Mouse (Mus musculus) ES-Bruce4 (cell line): ENCODE data around the gene Orai3. TPM values are rescaled to one million over a fixed set of nuclear protein-coding genes. Genes with fewer than 3 reads are reported as not detected.

ENCODE experiments used
- H3K27ac ChIP-seq: 2 replicates; pipeline ENCODE4 v1.5.1; 2012; ENCODE audit warnings: low read length, inconsistent platforms; ENCODE audit not compliant: insufficient read depth
- H3K27me3 ChIP-seq: 2 replicates; pipeline ENCODE4 v1.6.1; 2012; ENCODE audit warnings: mild to moderate bottlenecking, low read length, inconsistent platforms; ENCODE audit not compliant: control insufficient read depth, poor library complexity, insufficient read depth, severe bottlenecking
- H3K36me3 ChIP-seq: 2 replicates; pipeline ENCODE4 v1.6.1; 2012; ENCODE audit warnings: inconsistent platforms, mild to moderate bottlenecking, low read length, moderate library complexity; ENCODE audit not compliant: control insufficient read depth, poor library complexity, insufficient read depth, severe bottlenecking
- H3K4me1 ChIP-seq: one replicate; pipeline ENCODE4 v1.8.1; 2011; ENCODE audit warnings: low read length; ENCODE audit not compliant: control insufficient read depth, insufficient read depth
- H3K4me3 ChIP-seq: 2 replicates; pipeline ENCODE4 v1.5.1; 2011; ENCODE audit warnings: low read depth, mild to moderate bottlenecking, low read length
- H3K9ac ChIP-seq: 2 replicates; pipeline ENCODE4 v1.6.1; 2012; ENCODE audit warnings: low read depth, mild to moderate bottlenecking, inconsistent platforms; ENCODE audit not compliant: poor library complexity, severe bottlenecking
- H3K9me3 ChIP-seq: replicated peaks from 2 replicates; pipeline ENCODE4 v1.6.1; 2012; ENCODE audit warnings: mild to moderate bottlenecking, low read length, inconsistent platforms; ENCODE audit not compliant: control insufficient read depth, poor library complexity, insufficient read depth, severe bottlenecking
- CTCF ChIP-seq: IDR thresholded peaks from one replicate; pipeline ENCODE4 v1.8.1; 2011; ENCODE audit warnings: low read depth, low read length
- EP300 ChIP-seq: IDR thresholded peaks from 2 replicates; pipeline ENCODE4 v1.6.1; 2011; ENCODE audit warnings: low read depth, low read length; ENCODE audit not compliant: insufficient read depth
- POLR2A ChIP-seq: IDR thresholded peaks from one replicate; pipeline ENCODE4 v1.8.1; 2011; ENCODE audit warnings: low read length; ENCODE audit not compliant: insufficient read depth
- polyA plus RNA-seq: library from polyadenylated mRNA; stranded (reverse); fragments of >200 nt; gene quantifications from 2 replicates; pipeline ENCODE4 v1.2.4, GENCODE M21; 2011; ENCODE audit warnings: low read depth; ENCODE audit not compliant: missing spikeins, insufficient read depth, insufficient read length

Orai3 gene
- polyA plus RNA-seq, 1 experiment, result 20.2 TPM

DNA sequence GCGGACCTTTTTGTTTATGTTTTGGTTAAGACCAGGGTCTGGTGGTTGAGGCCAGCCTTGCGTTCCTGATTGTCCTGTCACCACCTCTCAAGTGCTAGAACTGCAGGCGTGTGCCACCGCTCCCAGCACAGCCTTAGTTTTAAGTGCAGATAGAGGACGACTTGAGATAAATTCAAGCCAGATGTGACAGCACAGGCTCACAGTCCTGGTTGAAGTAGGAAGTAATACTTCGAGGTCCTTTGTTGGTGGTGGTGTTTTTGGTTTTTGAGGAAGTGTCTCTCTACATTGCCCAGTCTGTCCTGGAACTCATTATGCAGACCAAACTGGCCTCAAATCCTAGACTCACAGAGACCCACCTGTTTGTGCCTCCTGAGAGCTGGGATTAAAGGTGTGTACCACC, 9.9 kb upstream of the Orai3 start:
- Histone ChIP-seq H3K9me3 (no peaks in the 10 kb centered on the region), H3K9ac (no peak overlapping the region), H3K27ac (no peak overlapping the region), H3K27me3 (no peaks in the 10 kb centered on the region), H3K4me3 (no peak overlapping the region), H3K36me3 (peaks cover 24% of the 10 kb centered on the region), H3K4me1 (no peaks in the 10 kb centered on the region)
- TF ChIP-seq POLR2A (no peak), CTCF (no peak), EP300 (no peak)

- Histone ChIP-seq H3K36me3 (peaks cover 27% of the 10 kb centered on the region), H3K9me3 (no peaks in the 10 kb centered on the region), H3K4me1 (no peaks in the 10 kb centered on the region), H3K27me3 (no peaks in the 10 kb centered on the region), H3K4me3 (no peak overlapping the region), H3K9ac (no peak overlapping the region), H3K27ac (no peak overlapping the region)
- TF ChIP-seq CTCF (no peak), POLR2A (no peak), EP300 (no peak)
Observed at GRCm38 (mm10) chr7:127760478-127760877, 9.1 kb upstream of the Orai3 start.

- TF ChIP-seq EP300, result no peak
- peak; percentile 95 for TF ChIP-seq CTCF
- Histone ChIP-seq H3K9ac (no peak overlapping the region), H3K9me3 (no peaks in the 10 kb centered on the region), H3K27ac (no peak overlapping the region), H3K4me1 (no peaks in the 10 kb centered on the region), H3K4me3 (no peak overlapping the region), H3K27me3 (no peaks in the 10 kb centered on the region), H3K36me3 (peaks cover 26% of the 10 kb centered on the region)
Observed at GRCm38 (mm10) chr7:127761026-127761425, 8.6 kb upstream of the Orai3 start.

- no peaks in the 10 kb centered on the region for H3K27me3 ChIP-seq
- peaks cover 21% of the 10 kb centered on the region for H3K36me3 ChIP-seq
- H3K4me1 ChIP-seq, result no peaks in the 10 kb centered on the region
- no peak overlapping the region for H3K27ac ChIP-seq
- H3K9me3 ChIP-seq, result no peaks in the 10 kb centered on the region
- H3K4me3 ChIP-seq, result no peak overlapping the region
- TF ChIP-seq EP300 (no peak), CTCF (no peak), POLR2A (no peak)
- no peak overlapping the region for H3K9ac ChIP-seq
Observed at GRCm38 (mm10) chr7:127763642-127764041, 6.0 kb upstream of the Orai3 start.

DNA sequence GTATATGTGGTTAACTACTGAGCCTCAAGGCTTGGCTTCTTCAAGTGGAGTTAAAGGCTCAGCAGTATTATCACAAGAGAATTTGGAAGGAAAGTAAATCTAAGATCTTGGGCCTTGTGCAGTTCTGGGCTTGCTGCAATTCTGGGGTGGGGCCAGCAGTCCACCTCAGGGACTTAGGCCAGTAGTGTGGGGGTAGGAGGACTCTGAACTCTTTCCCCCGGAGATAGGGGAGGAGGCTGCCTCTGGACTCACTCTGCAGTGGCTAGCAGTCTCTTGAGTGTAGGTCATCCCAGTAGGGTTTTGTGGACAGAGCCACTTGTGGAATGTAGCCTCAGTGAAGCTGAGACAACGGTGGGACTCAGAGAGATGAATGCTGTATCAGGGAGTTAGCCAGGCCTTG, 3.9 kb upstream of the Orai3 start:
- Histone ChIP-seq H3K4me3 (no peak overlapping the region), H3K9me3 (no peaks in the 10 kb centered on the region), H3K27me3 (no peaks in the 10 kb centered on the region), H3K9ac (no peak overlapping the region), H3K4me1 (no peaks in the 10 kb centered on the region), H3K27ac (no peak overlapping the region), H3K36me3 (peaks cover 17% of the 10 kb centered on the region)
- TF ChIP-seq CTCF (no peak), EP300 (no peak), POLR2A (no peak)

DNA sequence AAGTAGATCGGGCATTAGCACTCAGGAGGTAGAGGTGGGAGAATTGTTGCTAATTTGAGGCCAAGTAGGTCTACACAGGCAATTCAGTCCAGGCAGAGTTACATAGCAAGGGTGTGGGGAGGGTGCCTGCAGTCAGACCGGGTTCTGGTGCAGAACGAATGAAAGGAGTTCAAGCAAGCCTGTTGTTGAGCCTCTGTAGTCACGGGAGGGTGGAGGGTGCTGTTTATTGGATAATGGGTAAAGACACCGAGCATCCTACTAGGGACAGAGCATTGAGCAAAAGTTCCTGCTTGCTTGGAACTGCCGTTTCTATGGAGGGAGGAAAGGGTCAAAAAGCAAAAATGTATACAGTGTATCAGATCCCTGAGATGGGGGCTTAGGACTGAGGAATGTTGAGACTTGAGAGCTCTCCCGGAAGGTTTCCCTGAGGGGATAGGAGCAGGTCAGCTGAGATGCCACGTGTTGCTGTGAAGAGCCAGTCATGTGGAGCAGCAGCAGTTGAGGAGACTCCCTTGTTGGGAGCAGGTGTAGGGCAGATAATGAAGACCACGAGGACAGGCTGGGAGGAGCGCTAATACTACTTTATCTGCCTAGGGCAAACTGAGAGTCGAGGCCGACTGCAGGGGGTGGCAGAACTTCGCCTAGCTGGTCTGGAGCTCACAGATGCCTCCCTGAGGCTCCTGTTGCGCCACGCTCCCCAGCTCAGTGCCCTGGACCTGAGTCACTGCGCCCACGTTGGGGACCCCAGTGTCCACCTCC, 2.6 kb upstream of the Orai3 start:
- Histone ChIP-seq H3K36me3 (peaks cover 17% of the 10 kb centered on the region), H3K9ac (no peak overlapping the region), H3K9me3 (no peaks in the 10 kb centered on the region), H3K27ac (peak overlapping the region; percentile 51), H3K27me3 (no peaks in the 10 kb centered on the region), H3K4me3 (peak overlapping the region; percentile 56), H3K4me1 (no peaks in the 10 kb centered on the region)
- TF ChIP-seq CTCF (no peak), EP300 (peak; percentile 90)
